Mouse (Mus musculus): ENCODE data around the gene Igfbp6. TPM values are rescaled to one million over a fixed set of nuclear protein-coding genes. Genes with fewer than 3 reads are reported as not detected.

The Igfbp6 gene
- total RNA-seq, 2 experiments from 2014 or later: 42.6 TPM

Other genes starting within 250 kb of the Igfbp6 start
- gene Krt4, start 219.6 kb upstream of the Igfbp6 start, total RNA-seq (2021): under 1 TPM in 1 of 2 experiments, not detected in 1; 0.12 TPM
- under 1 TPM in 1 of 2 experiments, not detected in 1; 0.13 TPM for gene Krt79, start 204.0 kb upstream of the Igfbp6 start, total RNA-seq (2021)
- not detected for gene Krt78, start 190.1 kb upstream of the Igfbp6 start, total RNA-seq (2021)
- 1 to 10 TPM in 1 of 2 experiments, under 1 TPM in 1; 0.30 to 1.0 TPM for gene Krt8, start 139.9 kb upstream of the Igfbp6 start, total RNA-seq (2021)
- 1 to 10 TPM in 1 of 2 experiments, not detected in 1; 1.3 TPM for gene Krt18, start 116.2 kb upstream of the Igfbp6 start, total RNA-seq (2021)
- 100 to 1,000 TPM; 148 to 169 TPM for gene Eif4b, start 70.6 kb upstream of the Igfbp6 start, total RNA-seq (2021)
- gene Tns2, start 43.9 kb upstream of the Igfbp6 start, total RNA-seq (2021): 10 to 100 TPM; 34.7 to 36.0 TPM
- 1 to 10 TPM; 6.0 to 6.2 TPM for gene Spryd3, start 8.1 kb upstream of the Igfbp6 start, total RNA-seq (2021)
- gene Soat2, start 6.2 kb downstream of the Igfbp6 start, total RNA-seq (2021): under 1 TPM in 1 of 2 experiments, not detected in 1; 0.15 TPM
- gene Zfp740, start 58.9 kb downstream of the Igfbp6 start, total RNA-seq (2021): 10 to 100 TPM; 24.3 to 26.6 TPM
- gene Csad, start 60.4 kb downstream of the Igfbp6 start, total RNA-seq (2021): 1 to 10 TPM; 7.5 to 7.6 TPM
- gene Itgb7, start 87.6 kb downstream of the Igfbp6 start, total RNA-seq (2021): 1 to 10 TPM in 1 of 2 experiments, under 1 TPM in 1; 0.69 to 1.3 TPM
- 1 to 10 TPM; 9.3 to 9.9 TPM for gene Rarg, start 113.2 kb downstream of the Igfbp6 start, total RNA-seq (2021)
- not detected for gene Gm9918, start 126.2 kb downstream of the Igfbp6 start, total RNA-seq (2021)
- 10 to 100 TPM; 12.8 to 13.4 TPM for gene Mfsd5, start 135.1 kb downstream of the Igfbp6 start, total RNA-seq (2021)
- under 1 TPM; 0.74 to 0.87 TPM for gene Espl1, start 151.9 kb downstream of the Igfbp6 start, total RNA-seq (2021)
- gene Pfdn5, start 181.8 kb downstream of the Igfbp6 start, total RNA-seq (2021): 100 to 1,000 TPM; 189 to 216 TPM
- gene Myg1, start 187.3 kb downstream of the Igfbp6 start, total RNA-seq (2021): 10 to 100 TPM; 14.8 to 16.3 TPM
- gene Aaas, start 206.4 kb downstream of the Igfbp6 start, total RNA-seq (2021): 1 to 10 TPM; 4.3 to 7.3 TPM
- not detected for gene Sp7, start 222.8 kb downstream of the Igfbp6 start, total RNA-seq (2021)

Data from gastrocnemius, postnatal 36 days (tissue).